Mouse (Mus musculus) heart, embryonic 15.5 days (tissue): ENCODE measurements around the gene Olfr1338. TPM values are rescaled to one million over a fixed set of nuclear protein-coding genes. Genes with fewer than 3 reads are reported as not detected.

Experiments used
- ATAC-seq: fragments of 200-750 bp; cut with Nextera tagmentation; replicated peaks from 2 replicates; pipeline ENCODE4 v1.8.0; 2017; ENCODE audit warnings: low read depth, moderate TSS enrichment; ENCODE audit not compliant: insufficient number of reproducible peaks, insufficient read depth, low FRiP score
- H3K27ac ChIP-seq: fragments of 300-500 bp; sonication (generic); 2 replicates; pipeline ENCODE4 v1.5.1; 2015; ENCODE audit warnings: mild to moderate bottlenecking, inconsistent platforms
- H3K27me3 ChIP-seq: fragments of 300-500 bp; sonication (generic); 2 replicates; pipeline ENCODE4 v1.6.1; 2015; ENCODE audit warnings: inconsistent platforms
- H3K36me3 ChIP-seq: fragments of 300-500 bp; sonication (generic); 2 replicates; pipeline ENCODE4 v1.6.1; 2015; ENCODE audit warnings: mild to moderate bottlenecking, inconsistent platforms
- H3K4me1 ChIP-seq: fragments of 300-500 bp; sonication (generic); replicated peaks from 2 replicates; pipeline ENCODE4 v1.6.1; 2015; ENCODE audit warnings: inconsistent platforms
- H3K4me2 ChIP-seq: fragments of 300-500 bp; sonication (generic); 2 replicates; pipeline ENCODE4 v1.6.1; 2015; ENCODE audit warnings: inconsistent platforms, mild to moderate bottlenecking, moderate library complexity
- H3K4me3 ChIP-seq: fragments of 300-500 bp; sonication (generic); 2 replicates; pipeline ENCODE4 v1.5.1; 2015; ENCODE audit warnings: mild to moderate bottlenecking, inconsistent platforms
- H3K9ac ChIP-seq: fragments of 300-500 bp; sonication (generic); 2 replicates; pipeline ENCODE4 v1.6.1; 2015; ENCODE audit warnings: mild to moderate bottlenecking, inconsistent platforms
- H3K9me3 ChIP-seq: fragments of 300-500 bp; sonication (generic); replicated peaks from 2 replicates; pipeline ENCODE4 v1.6.1; 2016; ENCODE audit warnings: inconsistent platforms
- WGBS: fragments of 180-500 bp; shearing (Covaris S2); methylation state at CpG from one replicate; pipeline ENCODE4 v1.1.7; 2015; ENCODE audit warnings: mixed read lengths; 5-methylcytosine and 5-hydroxymethylcytosine counted together
- polyA plus RNA-seq: library from polyadenylated mRNA; unstranded; fragments of >200 nt; fragmentation: Nextera tagmentation; extraction: Ambion mirVana; gene quantifications from 2 replicates; pipeline ENCODE4 v1.2.1, GENCODE M21; 2015

Gene Olfr1338
- polyA plus RNA-seq, 1 experiment from 2014 or later, result not detected

- H3K27me3 ChIP-seq, result no peaks in the 10 kb centered on the region
- no peak within 1 kb of the TSS for H3K9ac ChIP-seq
- H3K36me3 ChIP-seq, result no peaks in the 10 kb centered on the region
- H3K4me1 ChIP-seq, result no peaks in the 10 kb centered on the region
- H3K9me3 ChIP-seq, result no peaks in the 10 kb centered on the region
- WGBS, result 68% methylated on average over 3 of the region's 3 CpGs
- no peak within 1 kb of the TSS for H3K4me2 ChIP-seq
- no peak within 1 kb of the TSS for H3K4me3 ChIP-seq
- no peak for ATAC-seq
- no peak within 1 kb of the TSS for H3K27ac ChIP-seq
These were observed 55.3 kb downstream of the Olfr1338 start, which contains the start of gene Olfr1341 for GRCm38 (mm10) chr4:118703223-118703622. TSS of gene Olfr1341 (plus strand) at chr4:118703523.

Other genes starting within 250 kb of the Olfr1338 start
- gene 2610528J11Rik, start 231.7 kb downstream of the Olfr1338 start, polyA plus RNA-seq, result 0.48 and 2.0 TPM in 2 replicates
- 0.39 and 1.2 TPM in 2 replicates for gene Tmem125, start 214.7 kb downstream of the Olfr1338 start, polyA plus RNA-seq
- 0.25 and 0.39 TPM in 2 replicates for gene Cfap57, start 138.0 kb downstream of the Olfr1338 start, polyA plus RNA-seq
- gene Ebna1bp2, start 137.9 kb downstream of the Olfr1338 start, polyA plus RNA-seq, result 77.8 and 78.4 TPM in 2 replicates
- gene Olfr62, start 99.8 kb downstream of the Olfr1338 start, polyA plus RNA-seq, result not detected in 2 replicates
- not detected in 2 replicates for gene Olfr1342, start 66.0 kb downstream of the Olfr1338 start, polyA plus RNA-seq
- gene Olfr1341, start 55.2 kb downstream of the Olfr1338 start, polyA plus RNA-seq, result not detected in 2 replicates
- not detected in 2 replicates for gene Olfr1340, start 38.6 kb downstream of the Olfr1338 start, polyA plus RNA-seq
- not detected in 2 replicates for gene Olfr1339, start 26.6 kb downstream of the Olfr1338 start, polyA plus RNA-seq
- not detected in 2 replicates for gene Olfr1337, start 23.8 kb upstream of the Olfr1338 start, polyA plus RNA-seq
- not detected in 2 replicates for gene Olfr1335, start 51.2 kb upstream of the Olfr1338 start, polyA plus RNA-seq
- gene Olfr1333, start 77.5 kb upstream of the Olfr1338 start, polyA plus RNA-seq, result not detected in 2 replicates
- not detected in 2 replicates for gene Olfr1331, start 105.9 kb upstream of the Olfr1338 start, polyA plus RNA-seq
- gene Olfr1330, start 129.9 kb upstream of the Olfr1338 start, polyA plus RNA-seq, result 0.06 and 0.08 TPM in 2 replicates
- not detected in 2 replicates for gene Olfr1329, start 158.7 kb upstream of the Olfr1338 start, polyA plus RNA-seq
- 0.04 TPM in 1 of 2 replicates, not detected in the other for gene Olfr1328, start 179.9 kb upstream of the Olfr1338 start, polyA plus RNA-seq
- not detected in 2 replicates for gene Lao1, start 202.8 kb upstream of the Olfr1338 start, polyA plus RNA-seq